Mouse (Mus musculus) embryo, embryonic 11 days (tissue): ENCODE measurements around the gene Ccr10.
A peak's percentile ranks its signal among the peaks of the same experiment; 100 is the strongest.
"Not testable (repeated sequence)": the region's sequence is repeated elsewhere in the genome, so short reads cannot be mapped to it uniquely, and the experiment has no call there.

Experiments
- DNase-seq: peaks from one replicate; pipeline ENCODE4 v3.0.0-alpha.2; 2015

The Ccr10 gene

GRCm38 (mm10) chr11:101149178-101150105 lies 25.8 kb downstream of the Ccr10 start:
- peak; percentile 38 for DNase-seq

GRCm38 (mm10) chr11:101148751-101149150 lies 26.5 kb downstream of the Ccr10 start:
- DNase-seq = no peak

- peak; percentile 56 for DNase-seq
Measured at GRCm38 (mm10) chr11:101146377-101146776, 28.9 kb downstream of the Ccr10 start.

- peak; percentile 79 for DNase-seq
Measured at GRCm38 (mm10) chr11:101143338-101144225, 31.7 kb downstream of the Ccr10 start.

- no peak for DNase-seq
Measured at GRCm38 (mm10) chr11:101142215-101142967, 32.9 kb downstream of the Ccr10 start.

- DNase-seq = no peak
Measured at GRCm38 (mm10) chr11:101141088-101141487, 34.2 kb downstream of the Ccr10 start.

GRCm38 (mm10) chr11:101140164-101140819 lies 35.0 kb downstream of the Ccr10 start:
- no peak for DNase-seq

- peak; percentile 74 for DNase-seq
Measured at GRCm38 (mm10) chr11:101138536-101139181, 36.6 kb downstream of the Ccr10 start.

- DNase-seq = no peak
Measured at GRCm38 (mm10) chr11:101137000-101137399, 38.2 kb downstream of the Ccr10 start.

GRCm38 (mm10) chr11:101134217-101134865 lies 40.9 kb downstream of the Ccr10 start:
- DNase-seq = no peak

GRCm38 (mm10) chr11:101133037-101133436 lies 42.2 kb downstream of the Ccr10 start:
- DNase-seq = no peak

- DNase-seq = peak; percentile 47
Measured at GRCm38 (mm10) chr11:101131701-101132100, 43.5 kb downstream of the Ccr10 start.

- DNase-seq = no peak
Measured at GRCm38 (mm10) chr11:101131187-101131586, 44.1 kb downstream of the Ccr10 start.

- no peak for DNase-seq
Measured at GRCm38 (mm10) chr11:101130056-101130756, 45.0 kb downstream of the Ccr10 start.

- DNase-seq = no peak
Measured at GRCm38 (mm10) chr11:101128996-101129577, 46.2 kb downstream of the Ccr10 start.

- no peak for DNase-seq
Measured at GRCm38 (mm10) chr11:101127075-101127474, 48.2 kb downstream of the Ccr10 start.

GRCm38 (mm10) chr11:101125008-101125407 lies 50.2 kb downstream of the Ccr10 start:
- not testable (repeated sequence) for DNase-seq

GRCm38 (mm10) chr11:101124494-101124893 lies 50.7 kb downstream of the Ccr10 start:
- DNase-seq = not testable (repeated sequence)
